Mouse (Mus musculus) CD8-positive naive resting alpha-beta T cell, adult 2 months (primary cell): ENCODE measurements around the gene Mrgpre.
A peak's percentile ranks its signal among the peaks of the same experiment; 100 is the strongest.

Experiments
- DNase-seq, 2 experiments: peaks; one replicate each; pipeline ENCODE4 v3.0.0; 2022; ENCODE audit warnings: low read depth in 2 of 2, low spot score in 2 of 2

Mrgpre gene

DNA sequence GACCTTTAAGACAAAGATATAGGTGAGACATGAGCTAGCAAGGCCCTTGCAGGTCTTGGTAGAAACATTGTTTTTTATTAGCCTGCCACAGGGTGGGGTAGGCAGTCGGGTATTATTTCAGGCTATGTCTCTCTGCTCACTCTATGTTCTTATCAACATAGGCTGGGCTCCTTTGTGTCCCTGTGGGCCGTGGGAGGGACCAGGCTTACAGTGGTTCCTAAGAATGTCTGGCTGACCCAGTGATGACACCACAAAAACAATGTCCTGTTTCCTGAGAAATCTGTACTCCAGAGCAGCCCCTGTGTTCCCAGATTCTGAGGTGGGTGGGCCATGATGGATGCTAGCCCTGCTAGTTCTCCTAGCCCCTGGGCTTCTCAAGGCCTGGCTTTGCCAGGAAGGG lies 6.9 kb downstream of the Mrgpre start:
- DNase-seq, result no peak

DNA sequence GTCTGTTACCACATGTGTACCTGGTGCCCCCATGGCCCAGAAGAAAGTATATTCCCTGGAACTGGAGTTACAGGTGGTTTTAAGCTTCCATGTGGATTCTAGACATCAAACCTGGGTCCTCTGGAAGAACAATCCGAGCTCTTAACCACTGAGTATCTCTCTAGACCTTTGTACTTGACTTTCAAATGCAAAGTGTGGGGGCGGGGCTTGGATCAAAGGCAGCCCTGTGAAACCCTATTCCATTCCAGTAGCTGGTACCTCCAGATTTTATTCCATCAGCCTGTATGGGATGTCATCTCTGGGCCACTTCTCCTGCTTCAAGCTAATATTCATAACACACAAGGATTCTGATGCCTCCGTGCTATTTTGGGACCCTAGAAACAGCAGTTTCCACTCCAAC lies 8.2 kb downstream of the Mrgpre start:
- DNase-seq, result no peak

DNA sequence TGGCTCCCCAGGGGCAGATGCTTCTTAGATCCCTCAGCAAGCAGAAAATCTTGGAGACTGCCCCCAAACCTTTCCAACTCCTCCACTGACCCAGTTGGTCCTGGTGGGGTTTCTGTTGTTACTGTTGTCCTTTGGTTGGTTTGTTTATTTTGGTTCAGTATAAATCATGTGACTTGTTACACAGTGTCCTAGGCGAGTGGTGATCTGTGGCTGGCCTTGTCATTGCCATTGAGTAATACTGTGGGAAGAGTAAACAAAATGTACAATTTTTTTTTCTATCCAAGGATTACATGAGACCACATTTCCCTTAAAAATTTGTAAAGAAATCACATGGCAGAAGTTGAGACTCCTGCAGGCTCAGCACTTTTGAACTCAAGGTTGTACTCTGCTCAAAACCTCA lies 14.8 kb downstream of the Mrgpre start:
- no peak for DNase-seq

DNA sequence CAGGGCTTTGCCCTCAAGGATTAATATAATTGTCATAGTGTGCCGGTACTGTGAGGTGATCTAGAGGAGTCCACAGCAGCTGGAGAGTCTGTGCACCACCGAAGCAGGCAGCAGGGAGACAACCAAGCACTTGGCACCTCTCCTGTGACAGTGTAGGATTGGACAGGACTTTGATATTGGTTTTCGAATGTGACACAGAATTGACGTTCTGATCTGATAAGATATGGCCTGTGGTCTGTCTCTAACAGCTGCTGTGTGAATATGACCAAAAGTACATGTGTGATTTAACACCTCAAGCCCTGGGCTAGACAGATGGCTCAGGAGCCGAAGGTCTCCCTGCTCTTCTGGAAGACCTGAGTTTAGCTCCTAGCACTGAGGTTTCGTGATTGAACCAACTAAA lies 16.0 kb downstream of the Mrgpre start:
- no peak for DNase-seq

DNA sequence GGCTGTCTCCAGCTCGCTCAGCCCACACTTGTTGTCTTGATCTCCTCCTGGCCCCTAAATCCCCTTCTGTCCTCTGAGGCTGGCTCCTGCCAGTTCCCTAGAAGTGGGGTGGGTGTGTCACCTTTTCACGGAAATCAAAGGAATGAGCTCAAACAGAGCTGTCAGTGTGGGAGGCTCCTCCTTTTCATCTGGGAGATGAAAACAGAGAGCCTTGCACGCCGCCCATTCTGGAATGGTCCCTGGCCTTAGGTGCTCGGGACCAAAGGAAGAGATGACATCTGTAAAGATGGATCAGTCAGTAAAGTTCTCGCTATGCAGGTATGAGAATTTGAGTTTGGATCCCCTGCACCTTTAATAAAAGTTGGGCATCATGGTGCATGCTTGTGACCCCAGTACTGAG lies 17.4 kb downstream of the Mrgpre start, which contains the start of gene Mrgprg:
Mrgprg (minus strand) TSS at position 101 of the 400 bp plus-strand sequence.
- DNase-seq, result no peak

DNA sequence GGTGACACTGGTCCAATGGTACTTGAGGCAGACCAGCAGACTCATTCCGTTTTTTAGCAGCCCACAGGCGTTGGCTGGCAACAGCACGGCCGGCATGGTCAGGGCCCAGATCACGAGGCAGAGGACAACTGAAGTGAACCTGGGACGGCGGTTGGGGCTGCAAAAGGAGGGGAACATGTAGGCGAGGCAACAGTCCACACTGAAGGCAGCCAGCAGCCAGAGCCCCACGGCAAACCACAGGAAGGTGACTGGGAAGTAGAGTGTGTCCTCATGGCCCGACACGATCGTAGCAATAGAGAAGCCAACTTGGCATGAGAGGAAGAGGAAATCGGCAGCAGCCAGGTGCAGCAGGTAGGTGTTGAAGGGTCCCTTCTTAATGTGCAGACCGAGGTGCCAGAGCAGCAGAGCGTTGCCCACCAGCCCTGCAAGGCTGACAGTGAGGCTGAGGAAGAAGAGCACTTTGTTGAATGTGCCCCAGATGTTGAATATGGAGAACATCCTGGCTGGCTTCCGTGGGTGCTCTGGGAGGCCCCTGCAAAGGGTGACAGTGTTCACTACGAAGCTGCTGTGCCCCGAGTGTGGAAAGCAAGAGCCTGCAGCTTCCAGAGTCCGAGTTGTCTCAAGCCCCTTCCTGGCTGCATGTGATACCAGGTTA lies 19.3 kb downstream of the Mrgpre start:
- no peak for DNase-seq

DNA sequence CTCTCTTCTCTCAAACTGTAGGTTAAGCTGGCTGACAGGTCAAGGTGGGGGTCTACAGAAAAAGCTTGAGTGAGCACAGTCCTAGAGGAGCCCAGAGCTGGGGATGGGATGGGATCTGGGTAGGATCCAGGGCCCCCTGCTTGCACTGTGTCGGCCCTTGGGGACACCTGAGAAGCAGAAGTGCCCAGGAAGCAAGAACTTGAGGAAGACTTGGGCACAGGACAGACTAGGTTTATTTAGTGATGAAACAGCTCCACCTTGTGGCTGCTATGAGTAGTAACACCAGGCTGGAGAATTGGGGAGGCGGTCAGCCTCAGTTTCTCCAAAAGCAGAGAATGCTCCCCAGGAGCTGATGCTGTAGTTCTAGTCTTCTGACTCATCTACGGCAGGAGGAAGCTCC lies 20.5 kb downstream of the Mrgpre start:
- no peak for DNase-seq

DNA sequence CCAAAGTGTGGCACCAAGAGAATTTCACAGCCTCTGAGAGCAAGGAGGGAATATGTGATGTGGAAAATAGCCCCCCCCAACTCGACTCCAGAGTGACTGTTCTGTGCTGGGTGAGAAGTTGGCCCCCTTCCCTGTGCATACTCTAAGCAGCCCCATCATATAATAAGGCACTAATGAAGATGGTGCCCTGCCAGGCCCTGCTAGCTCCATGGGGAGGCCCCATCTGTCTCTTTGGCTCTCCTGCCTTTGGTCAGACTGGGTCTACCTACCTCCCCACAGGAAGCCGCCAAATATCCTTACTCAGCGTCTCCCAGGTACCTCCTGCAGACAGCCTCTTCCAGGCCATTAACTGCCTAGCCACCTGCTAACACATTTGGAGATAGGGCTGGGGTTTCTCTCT lies 25.3 kb downstream of the Mrgpre start:
- no peak for DNase-seq

DNA sequence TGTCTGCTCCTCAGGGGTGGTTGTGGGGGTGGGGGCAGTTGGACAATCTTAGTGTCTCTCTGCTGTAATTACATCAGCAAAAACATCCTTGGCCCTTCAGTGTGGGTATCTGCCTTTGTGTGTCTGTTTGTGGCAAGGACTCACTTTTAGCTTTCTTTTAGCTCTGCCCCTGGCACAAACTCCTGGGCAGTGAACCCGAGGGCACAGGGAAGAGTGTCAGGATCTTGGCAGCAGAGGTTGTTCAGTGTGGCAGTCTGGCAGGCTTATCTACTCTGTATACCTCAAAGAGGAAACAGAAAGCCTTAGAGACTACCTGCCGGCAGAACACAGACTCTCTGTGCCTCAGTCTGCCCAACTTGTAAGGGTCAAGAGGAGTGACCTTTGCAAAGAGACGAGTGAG lies 26.6 kb downstream of the Mrgpre start:
- DNase-seq, result no peak

DNA sequence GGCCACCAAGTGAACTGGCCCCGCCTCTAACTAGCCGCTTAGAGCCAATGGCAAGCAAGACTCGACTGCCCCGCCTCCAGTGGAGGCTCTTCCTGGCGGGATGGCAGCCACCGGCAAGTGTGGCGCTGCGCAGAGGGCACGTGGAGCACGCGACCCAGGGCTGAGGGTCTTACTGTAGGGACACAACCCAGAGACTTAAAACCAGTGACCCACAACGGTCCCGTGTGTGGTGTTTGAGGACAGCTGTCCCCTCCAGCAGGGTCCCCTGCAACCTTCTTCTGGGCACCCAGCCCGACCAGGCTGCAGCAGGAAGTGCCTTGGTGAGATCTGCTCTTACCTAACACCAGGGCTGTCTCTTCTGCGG lies 27.3 kb downstream of the Mrgpre start:
- DNase-seq, result peak; percentile 66 to 77

DNA sequence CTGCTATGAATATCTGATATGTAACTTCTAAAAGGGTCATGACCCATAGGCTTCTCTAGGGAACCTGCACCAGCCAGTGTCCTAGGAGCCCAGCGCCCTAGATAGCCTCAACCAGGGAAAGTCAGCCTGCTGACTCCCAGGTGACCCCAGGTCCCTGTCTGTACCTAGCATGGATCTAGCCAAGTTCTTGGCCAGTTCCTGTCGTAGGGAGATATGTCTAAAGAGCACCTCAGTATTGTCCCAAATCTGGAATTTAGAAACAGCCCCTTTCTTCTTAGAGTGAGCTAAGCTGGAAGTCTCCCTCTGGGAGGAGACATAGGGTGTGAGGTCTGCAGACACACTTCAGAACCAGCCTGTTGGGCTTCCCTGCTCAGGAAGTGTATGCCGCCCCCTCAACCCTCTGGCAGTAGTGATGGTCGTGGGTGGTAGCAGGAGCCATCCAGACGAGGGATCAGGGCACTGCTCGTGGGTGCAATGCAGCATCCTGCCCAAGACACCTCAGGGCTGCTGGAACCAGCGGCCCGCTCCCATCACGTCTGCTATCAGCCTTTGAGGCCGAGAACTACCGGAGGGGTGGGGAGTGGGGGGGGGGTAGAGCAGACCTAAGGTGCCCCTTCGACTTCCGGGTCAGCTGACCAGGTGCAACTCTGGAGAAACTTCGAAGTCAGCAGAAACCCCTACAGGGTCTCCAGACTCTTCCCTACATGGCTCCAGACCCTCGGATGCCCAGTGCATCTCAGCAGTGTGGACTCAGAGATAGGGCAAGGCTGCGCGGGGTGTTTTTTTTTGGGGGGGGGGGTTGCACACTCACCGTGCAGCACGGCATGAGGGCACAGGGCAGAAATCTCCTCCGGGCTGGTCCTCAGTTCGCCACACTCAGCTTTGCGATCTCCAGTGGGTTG lies 27.9 kb downstream of the Mrgpre start, which contains the start of gene Osbpl5:
Osbpl5 (minus strand) TSS at position 861 of the 902 bp plus-strand sequence.
- no peak for DNase-seq

DNA sequence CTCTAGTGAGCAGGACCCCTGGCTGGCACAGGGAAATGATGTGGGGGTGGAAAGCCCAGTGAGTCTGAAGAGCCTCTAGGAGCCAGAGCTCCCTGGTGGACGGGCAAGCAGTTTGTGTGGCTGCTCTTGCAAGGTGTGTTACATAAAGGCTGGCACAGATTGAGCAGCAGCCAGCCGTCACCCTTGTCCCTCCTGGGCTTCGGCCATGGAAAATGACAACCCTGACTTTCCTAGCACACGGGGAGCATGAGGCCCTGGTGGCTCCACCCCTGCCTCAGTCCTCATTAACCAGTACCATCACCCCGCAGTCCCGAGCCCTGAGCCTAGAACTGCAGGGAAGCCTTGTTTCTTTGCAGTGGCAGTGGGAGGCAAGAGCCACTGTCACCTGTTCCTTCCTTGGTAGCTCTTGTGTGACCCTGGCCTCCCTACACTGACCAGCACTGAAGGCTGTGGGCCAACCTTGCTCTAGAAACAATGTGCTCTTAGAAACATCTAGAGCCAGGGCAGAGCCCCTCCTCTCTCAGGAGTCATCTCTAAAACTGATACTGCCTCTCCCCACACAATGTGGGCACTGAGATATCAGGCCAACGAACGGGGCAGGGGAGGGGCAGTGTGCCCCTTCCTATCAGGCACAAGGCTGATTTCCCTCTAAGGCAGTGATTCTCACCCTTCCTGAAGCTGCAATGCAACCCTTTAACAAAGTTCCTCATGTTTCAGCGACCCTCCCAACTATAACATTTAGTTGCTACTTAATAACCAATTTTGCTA lies 28.8 kb downstream of the Mrgpre start:
- no peak for DNase-seq

DNA sequence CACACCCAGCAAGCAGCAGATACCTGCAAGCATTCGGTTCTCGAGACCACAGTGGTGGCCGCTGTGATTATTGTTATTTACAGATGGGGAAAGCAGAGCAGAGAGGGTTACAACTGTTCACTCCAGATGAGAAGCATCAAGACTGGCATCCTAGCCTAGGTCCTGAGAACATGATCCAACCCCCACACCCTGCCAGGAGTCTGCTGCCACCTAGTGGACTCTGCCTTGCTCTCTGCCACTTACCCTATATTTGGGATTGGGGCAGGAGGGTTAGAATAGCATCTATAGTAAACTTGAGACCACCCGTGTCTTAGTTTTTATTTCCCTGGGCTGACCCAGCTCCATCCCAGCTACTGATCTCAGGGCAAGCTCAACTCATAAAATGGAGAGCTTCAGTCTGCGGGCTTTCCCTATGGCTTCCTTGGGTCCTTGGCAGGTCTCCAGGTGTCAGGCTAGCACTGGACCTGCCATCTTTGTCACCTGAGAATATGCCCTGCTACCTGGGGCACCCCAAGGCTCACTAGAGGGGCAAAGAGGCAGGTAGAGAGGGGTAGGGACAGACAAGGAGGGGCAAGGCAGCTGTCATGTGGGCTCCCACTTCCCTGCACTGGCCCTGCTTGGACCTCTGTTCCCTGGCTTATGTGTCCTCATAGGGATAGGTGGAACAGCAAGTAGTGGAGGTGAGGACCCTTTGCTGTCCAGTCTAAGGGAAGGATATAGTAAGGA lies 30.1 kb downstream of the Mrgpre start:
- peak; percentile 53 to 61 for DNase-seq

DNA sequence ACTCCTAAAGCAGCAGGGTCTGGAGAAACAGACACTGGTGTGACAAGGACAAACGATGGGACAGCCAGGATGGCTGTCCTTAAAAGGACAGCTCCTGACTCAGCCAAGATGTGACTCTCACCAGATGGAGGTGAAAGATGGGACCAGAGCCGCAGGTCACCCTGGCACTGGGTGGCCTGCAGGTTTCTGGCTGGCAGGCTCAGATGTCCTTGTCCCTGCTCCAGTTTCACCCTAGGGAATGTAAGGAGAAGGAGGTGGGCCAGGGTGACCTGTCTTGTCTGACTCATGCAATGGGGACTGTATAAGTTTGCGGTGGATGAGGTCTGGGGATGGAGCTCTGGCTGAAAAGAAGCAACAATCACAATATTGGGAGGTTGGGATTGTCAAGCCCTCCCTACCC lies 31.7 kb downstream of the Mrgpre start:
- DNase-seq, result no peak

DNA sequence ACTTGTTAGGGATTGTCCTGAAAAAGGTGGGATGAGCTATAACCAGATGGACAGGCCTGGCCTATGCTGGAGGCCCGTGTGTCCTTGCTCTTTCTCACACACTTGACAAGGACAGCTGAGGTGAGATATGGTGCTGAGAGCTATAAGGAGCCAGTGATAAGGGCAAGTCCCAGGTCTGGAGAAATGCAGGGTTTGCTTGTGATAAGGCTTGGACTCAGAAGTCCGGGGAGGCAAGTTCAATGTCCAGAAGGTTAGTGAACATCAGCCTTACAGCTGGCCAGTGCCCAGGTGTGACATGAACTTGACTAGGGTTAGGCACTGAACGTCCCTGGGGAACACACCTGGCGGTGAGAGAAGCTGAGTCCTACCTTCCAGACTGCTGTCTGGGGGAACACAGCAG lies 32.2 kb downstream of the Mrgpre start:
- DNase-seq, result no peak

DNA sequence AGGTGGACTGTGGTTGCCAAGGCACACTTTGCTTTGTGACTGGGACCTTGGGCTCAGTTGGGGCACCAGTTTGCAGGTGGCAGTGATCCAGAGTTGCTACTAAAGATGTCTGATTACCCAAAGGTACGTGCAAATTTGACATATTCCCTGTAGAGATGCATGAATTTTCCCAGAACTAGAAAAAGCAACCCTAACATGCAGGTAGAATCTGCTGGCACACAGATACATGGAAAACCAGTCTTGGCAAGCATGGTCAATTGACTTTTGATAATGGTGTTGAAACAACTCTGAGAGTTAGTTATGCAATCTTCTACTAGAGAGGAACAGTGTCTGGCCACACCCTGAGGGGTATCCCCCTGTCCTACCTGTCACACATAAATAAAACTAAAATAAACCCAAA lies 32.9 kb downstream of the Mrgpre start:
- no peak for DNase-seq

DNA sequence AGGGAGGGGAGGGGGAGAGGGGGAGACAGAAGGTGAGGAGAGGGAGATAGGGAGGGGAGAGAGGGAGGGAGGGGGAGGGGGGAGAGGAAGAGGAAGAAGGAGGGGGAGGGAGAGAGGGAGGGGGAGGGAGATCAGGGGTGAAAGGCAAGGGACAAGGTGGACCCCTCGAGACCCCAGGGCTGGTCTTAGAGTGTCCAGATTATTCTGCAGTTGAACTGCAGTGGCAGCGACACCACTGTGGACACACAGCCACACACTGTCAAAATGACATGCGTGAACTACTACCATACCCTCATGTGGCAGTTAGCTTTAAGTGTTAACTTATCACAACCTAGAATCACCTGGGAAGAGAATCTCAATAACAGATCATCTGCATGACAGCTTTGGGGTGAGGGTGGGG lies 35.3 kb downstream of the Mrgpre start:
- no peak for DNase-seq

DNA sequence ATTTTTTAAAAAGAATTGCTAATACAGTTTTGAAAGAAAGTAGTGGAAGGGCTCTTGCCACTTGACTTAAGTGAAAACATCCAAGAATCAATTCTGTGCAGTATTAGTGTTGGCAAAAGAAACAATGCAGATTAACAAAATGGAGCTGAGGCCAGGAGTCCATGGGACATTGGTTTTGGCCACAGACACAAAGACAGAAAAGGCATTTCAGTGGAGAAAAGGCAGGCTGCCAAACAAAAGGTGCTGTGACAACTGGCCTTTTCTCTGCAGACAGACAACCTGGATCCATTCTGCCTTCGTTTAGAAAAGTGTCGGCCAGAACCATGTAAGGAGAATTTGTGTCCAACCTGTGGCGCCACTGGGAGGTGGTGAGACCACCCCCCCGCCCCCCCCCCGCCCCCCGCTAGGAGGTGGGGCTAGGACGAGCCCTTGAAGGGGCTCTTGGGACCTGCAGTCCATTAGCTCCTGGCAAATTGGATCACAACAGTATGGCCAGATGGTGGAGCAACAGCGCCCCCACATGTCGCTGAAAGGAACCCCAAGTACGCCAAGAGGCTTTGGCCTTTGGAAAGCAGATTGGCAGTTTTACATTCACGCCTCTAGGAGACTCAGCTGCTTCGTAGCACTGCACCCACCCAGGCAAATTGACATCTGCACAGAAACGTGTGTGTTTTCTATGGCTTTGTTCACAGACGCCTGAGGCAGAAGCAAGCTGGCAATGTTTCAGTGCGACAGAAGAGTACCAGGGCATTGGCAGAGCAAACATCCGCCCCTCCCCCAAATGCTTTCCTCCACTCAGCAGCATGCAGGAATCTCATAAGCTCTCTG lies 36.0 kb downstream of the Mrgpre start:
- peak; percentile 76 to 85 for DNase-seq

DNA sequence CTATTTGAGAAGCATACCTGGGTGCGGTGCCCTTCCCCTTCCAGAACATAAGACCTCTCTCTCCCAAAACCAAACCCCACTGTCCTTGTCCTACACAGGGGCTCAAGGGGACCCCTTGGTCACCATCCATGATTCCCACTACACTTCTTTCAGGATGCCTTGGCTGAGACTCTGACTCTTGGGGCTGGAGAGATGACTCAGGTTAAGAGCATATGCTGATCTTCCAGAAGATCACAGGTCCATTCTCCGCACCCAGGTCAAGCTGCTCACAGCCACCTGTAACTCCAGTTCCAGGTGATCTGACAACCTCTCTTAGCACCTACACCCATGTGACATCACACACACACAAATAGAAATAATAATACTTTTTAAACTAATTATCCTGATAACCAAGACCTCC lies 43.6 kb downstream of the Mrgpre start:
- DNase-seq, result no peak
